ENCODE assay signal across 21 mouse cellular contexts in the genomic region with DNA sequence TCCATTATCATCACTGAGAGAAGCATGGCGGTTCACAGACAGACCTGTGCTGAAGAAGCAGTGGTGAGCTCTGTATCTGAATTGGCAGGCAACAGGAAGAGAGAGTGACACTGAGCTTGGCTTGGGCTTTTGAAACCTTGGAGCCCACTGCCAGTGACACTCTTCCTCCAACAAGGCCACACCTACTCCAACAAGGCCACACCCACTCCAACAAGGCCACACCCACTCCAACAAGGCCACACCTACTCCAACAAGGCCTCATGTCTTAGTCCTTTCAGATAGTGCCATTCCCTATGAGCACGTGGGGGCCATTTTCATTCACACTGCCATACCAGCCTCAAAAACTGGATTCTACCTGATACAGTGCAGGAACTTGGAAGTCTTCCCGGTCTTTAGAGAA. TPM values are rescaled to one million over a fixed set of nuclear protein-coding genes. Genes with fewer than 3 reads are reported as not detected.
DNase-seq lines count a peak whose midpoint lies in the region; TF ChIP-seq lines count a peak whose summit lies in the region.
"Had no signal": no experiment of that assay in that cellular context is flagged by ENCODE, and none has a peak within 500 bp of the region (broad histone marks: within the 10 kb centered on the region; RNA-seq: fewer than 3 reads in every experiment).

No protein-coding gene starts in this region.

- TF ChIP-seq CTCF in kidney, adult 2 months (conservative IDR thresholded peaks at IDR 0.05; ENCODE audit: insufficient read depth, insufficient read length, low read depth, low read length), result no peak

- no peak overlapping the region for H3K4me3 ChIP-seq in kidney, adult 2 months (ENCODE audit: insufficient read depth, low read depth, low read length)
- H3K4me3 ChIP-seq: embryonic facial prominence, embryonic 13.5 days; embryonic facial prominence, embryonic 15.5 days; erythroblast, embryonic 14.5 days; forebrain, embryonic 10.5 days; forebrain, embryonic 12.5 days had no signal

- no peaks in the 10 kb centered on the region for H3K4me1 ChIP-seq in kidney, adult 2 months (ENCODE audit: control insufficient read depth, insufficient read depth, low read length)
- H3K4me1 ChIP-seq: embryonic facial prominence, embryonic 13.5 days had no signal

- H3K27me3 ChIP-seq in kidney, adult 2 months (replicated peaks; ENCODE audit: control insufficient read depth, insufficient read depth, low read length), result no peaks in the 10 kb centered on the region
- H3K27me3 ChIP-seq: embryonic facial prominence, embryonic 13.5 days; embryonic facial prominence, embryonic 15.5 days; forebrain, embryonic 12.5 days had no signal

- WGBS in kidney, adult 2 months, result 86% methylated on average over 3 of the region's 3 CpGs

- TF ChIP-seq POLR2A in kidney, adult 2 months (IDR thresholded peaks at IDR 0.05; ENCODE audit: low read depth, low read length), result no peak

- H3K27ac ChIP-seq in kidney, adult 2 months (ENCODE audit: insufficient read depth, low read depth, low read length), result no peak overlapping the region
- H3K27ac ChIP-seq: embryonic facial prominence, embryonic 13.5 days; embryonic facial prominence, embryonic 15.5 days; forebrain, embryonic 10.5 days; forebrain, embryonic 12.5 days had no signal

- H3K36me3 ChIP-seq in kidney, adult 2 months (ENCODE audit: control insufficient read depth, insufficient read depth, low read length), result no peaks in the 10 kb centered on the region
- H3K36me3 ChIP-seq: embryonic facial prominence, embryonic 13.5 days; embryonic facial prominence, embryonic 15.5 days; forebrain, embryonic 10.5 days; forebrain, embryonic 12.5 days had no signal

- DNase-seq in kidney, adult 2 months, result peak; percentile 24
- DNase-seq in kidney, adult 18-20 months, result no peak
- DNase-seq in R1 (ENCODE audit: low read depth, low spot score), result peak; percentile 57
- peak; percentile 54 for DNase-seq in ZHBTc4 (ENCODE audit: low read depth, low spot score)
- no peak for DNase-seq in right cerebral cortex, postnatal 10 days (ENCODE audit: low spot score in 2 of 2)
- DNase-seq: adrenal gland, adult 2 months; adrenal gland, postnatal 10 days; adrenal gland, postnatal 25 days; cerebellum, adult 11 months; cerebellum, adult 18-20 months; cerebellum, adult 8-10 months; cerebellum, adult 9-11 months; cerebellum, postnatal 14 days; cerebellum, postnatal 36 days; embryo, embryonic 11 days had no signal

RNA-seq across cellular contexts. Expression of a gene that starts 17.8 kb away (rescaled TPM):
- polyA plus RNA-seq in kidney, adult 2 months (2012; rRNA removed), result 0.36 and 0.37 TPM in 2 replicates
- polyA plus RNA-seq: C2C12; erythroblast, embryonic 14.5 days had no signal

RNA-seq across cellular contexts. Expression of a gene that starts 43.5 kb away (rescaled TPM):
- polyA plus RNA-seq in kidney, adult 2 months (2012; rRNA removed), result 10.9 and 11.4 TPM in 2 replicates

Comparison
In these comparisons a context has a peak if more than half of its experiments do, and no peak if none do; other contexts are left out.
1. DNase-seq: peak in kidney, adult 2 months (single experiment), R1 (single experiment) and ZHBTc4 (single experiment); none in kidney, adult 18-20 months (single experiment) and right cerebral cortex, postnatal 10 days (0 of 2).